In the genomic region with DNA sequence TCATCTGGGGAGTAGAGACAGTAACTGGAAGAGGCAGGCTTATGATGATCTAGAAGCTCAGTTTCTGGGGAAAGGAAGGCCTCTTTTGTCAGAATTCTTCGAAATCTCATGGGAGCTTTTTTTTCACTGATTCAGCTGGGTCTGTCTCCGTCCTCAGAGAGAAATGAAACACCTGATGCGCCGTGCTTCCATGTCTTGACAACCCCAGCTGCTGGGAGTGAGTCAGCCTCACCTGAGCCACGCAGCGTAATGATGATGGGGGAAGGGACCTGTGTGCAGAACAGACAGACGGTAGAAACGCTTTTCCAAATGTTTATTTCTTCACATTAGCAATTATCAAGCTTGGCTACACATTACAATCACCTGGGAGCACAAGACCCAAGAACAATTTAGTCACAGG, we compare ENCODE assay signal across 10 mouse cellular contexts. TPM values are rescaled to one million over a fixed set of nuclear protein-coding genes. Genes with fewer than 3 reads are reported as not detected.
DNase-seq lines count a peak whose midpoint lies in the region; ATAC-seq and TF ChIP-seq lines count a peak whose summit lies in the region.
"Had no signal": no experiment of that assay in that cellular context is flagged by ENCODE, and none has a peak within 500 bp of the region (broad histone marks: within the 10 kb centered on the region; RNA-seq: fewer than 3 reads in every experiment).

No protein-coding gene starts in this region.

- no peaks in the 10 kb centered on the region for H3K9me3 ChIP-seq in heart, embryonic 15.5 days (replicated peaks)
- H3K9me3 ChIP-seq in liver, embryonic 16.5 days (replicated peaks; ENCODE audit: control insufficient read depth, low read length) = no peaks in the 10 kb centered on the region
- H3K9me3 ChIP-seq in liver, postnatal 0 days (ENCODE audit: low read length) = no peaks in the 10 kb centered on the region
- no peaks in the 10 kb centered on the region for H3K9me3 ChIP-seq in stomach, embryonic 14.5 days (ENCODE audit: control insufficient read depth, low read depth, low read length)
- H3K9me3 ChIP-seq: neural tube, embryonic 13.5 days had no signal

- H3K4me2 ChIP-seq in heart, embryonic 15.5 days = no peak overlapping the region
- H3K4me2 ChIP-seq in liver, embryonic 16.5 days (ENCODE audit: low read depth, low read length) = no peak overlapping the region
- no peak overlapping the region for H3K4me2 ChIP-seq in liver, postnatal 0 days (ENCODE audit: low read depth, low read length)
- H3K4me2 ChIP-seq in stomach, embryonic 14.5 days (replicated peaks; ENCODE audit: low read depth, low read length) = no peak overlapping the region
- H3K4me2 ChIP-seq: neural tube, embryonic 13.5 days had no signal

- TF ChIP-seq EP300 in liver, postnatal 0 days (IDR thresholded peaks at IDR 0.05; ENCODE audit: low read depth) = no peak

- no peak for DNase-seq in heart, adult 8-10 months (ENCODE audit: low spot score)
- DNase-seq in liver, postnatal 0 days = no peak
- no peak for DNase-seq in right cerebral cortex, postnatal 4 days
- DNase-seq: cerebellum, adult 11-12 months; lung, adult 2 months had no signal

- no peak for ATAC-seq in heart, embryonic 15.5 days (replicated peaks; ENCODE audit: insufficient number of reproducible peaks, insufficient read depth, low FRiP score, low read depth)
- ATAC-seq in liver, embryonic 16.5 days (ENCODE audit: low read depth) = no peak
- no peak for ATAC-seq in liver, postnatal 0 days
- no peak for ATAC-seq in stomach, embryonic 14.5 days (ENCODE audit: insufficient number of reproducible peaks, insufficient read depth, low FRiP score, low read depth)

- no peak overlapping the region for H3K4me3 ChIP-seq in heart, embryonic 15.5 days
- H3K4me3 ChIP-seq in liver, embryonic 16.5 days (ENCODE audit: low read depth, low read length) = no peak overlapping the region
- H3K4me3 ChIP-seq in liver, postnatal 0 days (ENCODE audit: low read depth, low read length) = no peak overlapping the region
- H3K4me3 ChIP-seq in embryonic fibroblast, embryonic 13.5 days (ENCODE audit: insufficient read depth, low read length) = no peak overlapping the region
- no peak overlapping the region for H3K4me3 ChIP-seq in stomach, embryonic 14.5 days (ENCODE audit: low read depth, low read length)
- H3K4me3 ChIP-seq: neural tube, embryonic 13.5 days had no signal

- H3K4me1 ChIP-seq in heart, embryonic 15.5 days (replicated peaks) = peaks cover 27% of the 10 kb centered on the region
- peaks cover 9% of the 10 kb centered on the region for H3K4me1 ChIP-seq in liver, embryonic 16.5 days (ENCODE audit: control insufficient read depth, low read depth, low read length)
- peaks cover 33% of the 10 kb centered on the region for H3K4me1 ChIP-seq in liver, postnatal 0 days (ENCODE audit: insufficient read depth)
- peaks cover 6% of the 10 kb centered on the region for H3K4me1 ChIP-seq in embryonic fibroblast, embryonic 13.5 days (ENCODE audit: control insufficient read depth, insufficient read depth, low read length)
- H3K4me1 ChIP-seq in stomach, embryonic 14.5 days (ENCODE audit: control insufficient read depth, insufficient read depth, low read length) = 0 out of 2 replicates have a peak, but pooled peaks cover 5% of the 10 kb centered on the region
- H3K4me1 ChIP-seq: neural tube, embryonic 13.5 days had no signal

- no peaks in the 10 kb centered on the region for H3K36me3 ChIP-seq in heart, embryonic 15.5 days
- H3K36me3 ChIP-seq in liver, embryonic 16.5 days (ENCODE audit: control insufficient read depth, insufficient read depth) = no peaks in the 10 kb centered on the region
- H3K36me3 ChIP-seq in liver, postnatal 0 days (replicated peaks; ENCODE audit: insufficient read depth, low read length) = no peaks in the 10 kb centered on the region
- H3K36me3 ChIP-seq in stomach, embryonic 14.5 days (ENCODE audit: control insufficient read depth, insufficient read depth, low read length) = no peaks in the 10 kb centered on the region
- H3K36me3 ChIP-seq: neural tube, embryonic 13.5 days had no signal

- no peak overlapping the region for H3K9ac ChIP-seq in heart, embryonic 15.5 days
- no peak overlapping the region for H3K9ac ChIP-seq in liver, embryonic 16.5 days (ENCODE audit: low read depth, low read length)
- no peak overlapping the region for H3K9ac ChIP-seq in liver, postnatal 0 days (replicated peaks)
- no peak overlapping the region for H3K9ac ChIP-seq in stomach, embryonic 14.5 days (replicated peaks; ENCODE audit: low read depth, low read length)
- H3K9ac ChIP-seq: neural tube, embryonic 13.5 days had no signal

- TF ChIP-seq POLR2A in embryonic fibroblast, embryonic 13.5 days (IDR thresholded peaks at IDR 0.05; ENCODE audit: low read depth, low read length) = no peak

- TF ChIP-seq CTCF in liver, postnatal 0 days (IDR thresholded peaks at IDR 0.05; ENCODE audit: low read depth) = no peak
- no peak for TF ChIP-seq CTCF in embryonic fibroblast, embryonic 13.5 days (IDR thresholded peaks at IDR 0.05; ENCODE audit: borderline replicate concordance, insufficient read depth, low read length)

- peak overlapping the region; percentile 77 for H3K27ac ChIP-seq in heart, embryonic 15.5 days
- H3K27ac ChIP-seq in liver, embryonic 16.5 days (ENCODE audit: low read length) = peak overlapping the region; percentile 9
- H3K27ac ChIP-seq in liver, postnatal 0 days (ENCODE audit: low read depth) = no peak overlapping the region
- peak overlapping the region; percentile 12; the same call in 1 of the 2 replicates for H3K27ac ChIP-seq in embryonic fibroblast, embryonic 13.5 days (ENCODE audit: insufficient read depth, low read length)
- peak overlapping the region; percentile 64; the same call in 1 of the 2 replicates for H3K27ac ChIP-seq in stomach, embryonic 14.5 days (ENCODE audit: low read length)
- H3K27ac ChIP-seq: neural tube, embryonic 13.5 days had no signal

- no peaks in the 10 kb centered on the region for H3K27me3 ChIP-seq in heart, embryonic 15.5 days
- H3K27me3 ChIP-seq in liver, embryonic 16.5 days (ENCODE audit: control insufficient read depth, insufficient read depth, low read depth, low read length) = no peaks in the 10 kb centered on the region
- no peaks in the 10 kb centered on the region for H3K27me3 ChIP-seq in liver, postnatal 0 days (ENCODE audit: insufficient read depth, low read length)
- H3K27me3 ChIP-seq in stomach, embryonic 14.5 days (ENCODE audit: control insufficient read depth, insufficient read depth, low read length) = no peaks in the 10 kb centered on the region
- H3K27me3 ChIP-seq: neural tube, embryonic 13.5 days had no signal

- 65% methylated on average over 8 of the region's 8 CpGs for WGBS in heart, embryonic 15.5 days
- WGBS in liver, embryonic 16.5 days (ENCODE audit: insufficient replicate concordance) = 72% methylated on average over 8 of the region's 8 CpGs
- WGBS in liver, postnatal 0 days (ENCODE audit: insufficient replicate concordance) = 74% methylated on average over 8 of the region's 8 CpGs
- 39% methylated on average over 8 of the region's 8 CpGs for WGBS in stomach, embryonic 14.5 days

RNA-seq across cellular contexts. Expression of a gene that starts 31.6 kb away (rescaled TPM):
- 19.2 and 21.8 TPM in 2 replicates for polyA plus RNA-seq in heart, embryonic 15.5 days (2015; fragmentation: Nextera tagmentation; extraction: Ambion mirVana)
- 10 to 100 TPM; 32.4 to 66.3 (median 47.5) TPM for total RNA-seq in heart, adult 8-10 months (2022)
- 9.4 and 11.3 TPM in 2 replicates for polyA plus RNA-seq in liver, embryonic 16.5 days (2015; fragmentation: Nextera tagmentation; extraction: Ambion mirVana)
- 6.2 and 7.2 TPM in 2 replicates for polyA plus RNA-seq in liver, postnatal 0 days (2015; fragmentation: Nextera tagmentation; extraction: Ambion mirVana)
- polyA plus RNA-seq in embryonic fibroblast, embryonic 13.5 days (2011; ENCODE audit: insufficient read length, low read depth, missing spikeins) = 34.7 and 65.2 TPM in 2 replicates
- 12.6 and 13.2 TPM in 2 replicates for polyA plus RNA-seq in stomach, embryonic 14.5 days (2014; fragmentation: Nextera tagmentation; extraction: Ambion mirVana)
